Mouse (Mus musculus): ENCODE results near the gene Btbd35f8.
"Not testable (repeated sequence)": the region's sequence is repeated elsewhere in the genome, so short reads cannot be mapped to it uniquely, and the experiment has no call there.

Btbd35f8 gene
- long read RNA-seq, experiment 1 = 0 reads
- long read RNA-seq, experiment 2 = 0 reads

- intact Hi-C loops (cut with DNase I) = not testable (repeated sequence)
These were observed at the start of gene Btbd35f8 for GRCm38 (mm10) chrX:34450224-34450623. Gene Btbd35f8, plus strand, starts transcription at chrX:34450524.
